Mouse (Mus musculus) bone marrow macrophage, adult 2 months (primary cell): ENCODE results near the gene Rab6a.

Experiments used
- CTCF ChIP-seq: IDR thresholded peaks from 2 replicates; pipeline ENCODE4 v1.5.1; 2012; ENCODE audit warnings: low read depth, mild to moderate bottlenecking, low read length, moderate library complexity
- POLR2A ChIP-seq: IDR thresholded peaks from 2 replicates; pipeline ENCODE4 v1.6.1; 2012; ENCODE audit warnings: mild to moderate bottlenecking, low read depth, low read length, borderline replicate concordance

- TF ChIP-seq CTCF (no peak), POLR2A (no peak)
These were observed 16.2 kb upstream of the Rab6a start for GRCm38 (mm10) chr7:100590845-100591521.
